Mouse (Mus musculus) CD8-positive naive resting alpha-beta T cell, adult 2 months (primary cell): ENCODE results near the gene Mcl1.
"Not testable (repeated sequence)": the region's sequence is repeated elsewhere in the genome, so short reads cannot be mapped to it uniquely, and the experiment has no call there.

Experiments
- DNase-seq, 2 experiments: peaks; one replicate each; pipeline ENCODE4 v3.0.0; 2022; ENCODE audit warnings: low read depth in 2 of 2, low spot score in 2 of 2

Mcl1 gene

GRCm38 (mm10) chr3:95658236-95658867 is at the start of gene Mcl1:
Gene Mcl1 (plus strand): TSS chr3:95658788.
- peak; percentile 76 to 80 for DNase-seq

- DNase-seq: no peak
These were observed 49.4 kb upstream of the Mcl1 start for GRCm38 (mm10) chr3:95609195-95609594.

DNA sequence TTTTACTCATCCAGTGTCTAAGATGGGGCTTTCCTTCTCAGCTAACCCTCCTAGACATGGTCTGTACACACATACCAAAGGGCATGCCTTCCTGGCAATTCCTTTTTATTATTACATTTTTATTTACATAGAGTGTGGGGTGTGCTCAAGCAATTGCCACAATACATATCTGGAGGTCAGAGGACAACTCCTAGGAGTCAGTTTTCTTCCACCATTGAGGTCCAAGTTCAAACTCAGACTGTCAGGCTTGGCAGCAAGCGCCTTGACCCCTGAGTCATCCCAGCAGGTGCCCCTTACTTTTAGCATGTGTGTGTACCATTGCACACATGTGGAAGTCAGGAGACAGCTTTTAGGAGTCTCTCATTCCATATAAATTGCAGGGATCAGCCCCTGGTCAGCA is 44.6 kb upstream of the Mcl1 start:
- DNase-seq: no peak

DNA sequence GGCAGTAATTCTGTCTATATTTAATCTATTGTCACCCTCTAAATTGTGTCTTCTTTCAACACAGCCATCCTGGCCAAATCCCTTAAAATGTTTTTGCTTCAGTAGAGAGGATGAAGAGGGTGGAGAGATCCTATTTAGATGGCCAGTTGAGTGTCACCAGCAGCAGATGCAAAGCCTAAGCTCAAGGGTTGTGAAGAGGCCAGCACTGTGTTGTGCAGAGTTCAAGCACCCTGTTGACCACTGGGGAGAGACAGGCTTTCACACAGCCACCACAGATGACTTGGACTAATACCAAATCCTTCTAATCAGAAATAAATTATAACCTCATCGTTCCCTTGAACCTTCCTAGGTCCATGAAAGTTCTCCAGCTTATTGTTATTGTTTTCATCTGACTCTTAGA is 40.1 kb upstream of the Mcl1 start:
- DNase-seq: no peak

GRCm38 (mm10) chr3:95621241-95621640 is 37.3 kb upstream of the Mcl1 start:
- no peak for DNase-seq

DNA sequence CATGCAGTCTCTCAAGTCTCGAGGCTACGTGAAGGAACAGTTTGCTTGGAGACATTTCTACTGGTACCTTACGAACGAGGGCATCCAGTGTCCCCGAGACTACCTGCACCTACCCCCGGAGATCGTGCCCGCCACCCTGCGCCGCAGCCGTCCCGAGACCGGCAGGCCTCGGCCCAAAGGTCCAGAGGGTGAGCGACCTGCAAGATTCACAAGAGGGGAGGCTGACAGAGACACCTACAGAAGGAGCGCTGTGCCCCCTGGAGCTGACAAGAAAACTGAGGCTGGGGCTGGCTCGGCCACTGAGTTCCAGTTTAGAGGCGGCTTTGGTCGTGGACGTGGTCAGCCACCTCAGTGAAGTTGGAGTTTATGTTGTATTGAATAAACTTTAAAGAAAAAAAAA is 36.2 kb upstream of the Mcl1 start:
- not testable (repeated sequence) for DNase-seq

- DNase-seq: no peak
These were observed 35.0 kb upstream of the Mcl1 start for GRCm38 (mm10) chr3:95623551-95623950.

- not testable (repeated sequence) for DNase-seq
These were observed 34.5 kb upstream of the Mcl1 start for GRCm38 (mm10) chr3:95623991-95624515.

- peak; percentile 94 to 97 for DNase-seq
These were observed 33.7 kb upstream of the Mcl1 start, which contains the start of gene Ensa for GRCm38 (mm10) chr3:95624628-95625503. Gene Ensa (plus strand): TSS chr3:95624993.

DNA sequence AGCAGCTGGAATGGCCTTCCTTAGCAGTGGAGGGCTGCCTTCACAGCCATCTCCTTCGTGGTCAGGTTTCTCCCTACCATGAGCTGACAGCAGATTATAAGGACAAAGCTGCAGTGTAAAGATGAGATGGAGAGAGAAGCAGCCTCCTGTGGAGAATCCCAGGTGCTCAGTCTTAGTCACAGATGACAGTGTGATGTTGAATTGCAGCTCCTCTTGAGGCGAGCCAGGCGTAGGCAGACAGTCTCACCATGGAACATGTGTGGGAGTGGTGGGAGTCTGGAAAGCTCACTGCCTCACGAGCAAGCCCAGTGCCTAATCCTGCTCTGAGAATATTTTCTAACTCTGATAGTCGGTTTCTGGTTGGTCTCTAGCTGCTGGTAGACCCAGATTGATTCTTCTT is 30.8 kb upstream of the Mcl1 start:
- DNase-seq: no peak

GRCm38 (mm10) chr3:95629755-95630154 is 28.8 kb upstream of the Mcl1 start:
- DNase-seq: no peak

DNA sequence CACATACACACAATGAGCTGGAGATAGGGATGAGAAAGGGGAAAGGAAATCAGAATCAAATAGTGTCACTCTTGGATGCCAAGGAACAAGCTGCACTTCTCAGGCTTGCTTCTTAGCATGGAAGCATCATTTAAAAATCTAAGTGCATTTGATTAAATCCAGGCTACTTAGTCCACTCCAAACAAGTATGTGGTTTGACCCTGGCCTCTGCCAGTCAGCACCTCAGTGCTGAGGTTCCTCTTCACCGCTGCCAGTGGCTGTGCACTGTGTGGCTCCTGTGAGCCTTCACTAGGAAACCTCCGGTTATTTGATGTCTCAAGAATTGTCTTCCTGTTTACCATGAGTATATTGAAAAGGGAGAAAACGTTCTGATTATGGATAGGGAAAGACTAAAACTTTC is 27.7 kb upstream of the Mcl1 start:
- DNase-seq: no peak

- no peak for DNase-seq
These were observed 27.3 kb upstream of the Mcl1 start for GRCm38 (mm10) chr3:95631304-95631703.

DNA sequence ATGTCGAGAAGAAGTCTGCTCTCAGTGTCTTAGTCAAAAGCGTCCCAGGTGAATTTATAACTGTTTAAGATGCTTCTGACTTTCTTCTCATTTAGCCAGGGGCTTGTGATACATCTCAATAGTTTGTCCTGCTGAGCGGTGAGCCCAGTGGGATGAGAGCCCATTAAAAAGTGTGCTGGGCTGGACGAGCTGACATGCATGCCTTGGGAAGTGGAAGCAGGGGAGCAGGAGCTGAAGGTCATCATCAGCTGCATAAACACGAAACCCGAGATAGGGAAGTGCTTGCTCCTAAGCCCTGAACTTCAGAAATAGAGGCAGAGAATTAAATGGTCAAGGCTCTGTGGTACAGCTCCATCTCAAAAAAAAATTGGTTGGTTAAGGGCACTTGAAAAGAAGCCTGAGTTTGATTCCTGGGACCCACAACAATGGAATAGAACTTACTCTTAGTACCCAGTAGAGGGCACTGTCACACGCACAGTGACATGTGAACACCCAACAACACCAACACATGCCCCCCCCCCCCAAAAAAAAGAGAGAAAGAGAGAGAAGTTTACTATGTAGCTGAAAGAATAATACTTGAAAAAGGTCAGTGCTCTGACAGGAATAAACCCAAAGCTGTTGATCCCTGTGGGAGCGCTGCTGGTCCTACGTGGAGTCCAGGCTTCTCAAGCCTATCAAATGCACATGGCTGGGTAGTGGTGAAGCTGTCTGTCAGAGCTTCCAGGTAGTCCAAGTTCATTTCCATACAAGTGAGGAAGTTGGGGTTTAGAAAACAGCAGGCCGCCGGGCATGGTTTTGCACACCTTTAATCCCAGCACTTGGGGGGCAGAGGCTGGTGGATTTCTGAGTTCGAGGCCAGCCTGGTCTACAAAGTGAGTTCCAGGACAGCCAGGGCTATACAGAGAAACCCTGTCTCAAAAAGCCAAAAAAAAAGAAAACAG is 25.7 kb upstream of the Mcl1 start:
- DNase-seq: no peak

GRCm38 (mm10) chr3:95635636-95636035 is 23.0 kb upstream of the Mcl1 start:
- DNase-seq: no peak

- DNase-seq: no peak
These were observed 22.5 kb upstream of the Mcl1 start for GRCm38 (mm10) chr3:95636072-95636471.

DNA sequence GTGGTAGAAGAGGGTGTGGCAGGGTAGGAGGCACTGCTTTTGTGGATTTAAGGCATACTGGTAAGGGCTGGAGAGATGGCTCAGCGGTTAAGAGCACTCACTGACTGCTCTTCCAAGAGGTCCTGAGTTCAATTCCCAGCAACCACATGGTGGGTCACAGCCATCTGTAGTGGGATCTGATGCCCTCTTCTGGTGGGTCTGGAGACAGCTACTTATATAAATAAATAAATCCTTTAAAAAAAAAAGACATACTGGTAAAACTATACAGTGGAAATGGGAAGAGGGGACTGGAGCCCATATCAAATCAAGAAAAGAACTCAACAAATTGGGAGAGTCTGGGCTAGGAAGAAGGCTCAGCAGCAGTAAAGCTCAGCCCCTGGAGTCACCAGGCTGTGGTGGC is 18.9 kb upstream of the Mcl1 start:
- no peak for DNase-seq

- DNase-seq: no peak
These were observed 15.5 kb upstream of the Mcl1 start for GRCm38 (mm10) chr3:95643097-95643496.

DNA sequence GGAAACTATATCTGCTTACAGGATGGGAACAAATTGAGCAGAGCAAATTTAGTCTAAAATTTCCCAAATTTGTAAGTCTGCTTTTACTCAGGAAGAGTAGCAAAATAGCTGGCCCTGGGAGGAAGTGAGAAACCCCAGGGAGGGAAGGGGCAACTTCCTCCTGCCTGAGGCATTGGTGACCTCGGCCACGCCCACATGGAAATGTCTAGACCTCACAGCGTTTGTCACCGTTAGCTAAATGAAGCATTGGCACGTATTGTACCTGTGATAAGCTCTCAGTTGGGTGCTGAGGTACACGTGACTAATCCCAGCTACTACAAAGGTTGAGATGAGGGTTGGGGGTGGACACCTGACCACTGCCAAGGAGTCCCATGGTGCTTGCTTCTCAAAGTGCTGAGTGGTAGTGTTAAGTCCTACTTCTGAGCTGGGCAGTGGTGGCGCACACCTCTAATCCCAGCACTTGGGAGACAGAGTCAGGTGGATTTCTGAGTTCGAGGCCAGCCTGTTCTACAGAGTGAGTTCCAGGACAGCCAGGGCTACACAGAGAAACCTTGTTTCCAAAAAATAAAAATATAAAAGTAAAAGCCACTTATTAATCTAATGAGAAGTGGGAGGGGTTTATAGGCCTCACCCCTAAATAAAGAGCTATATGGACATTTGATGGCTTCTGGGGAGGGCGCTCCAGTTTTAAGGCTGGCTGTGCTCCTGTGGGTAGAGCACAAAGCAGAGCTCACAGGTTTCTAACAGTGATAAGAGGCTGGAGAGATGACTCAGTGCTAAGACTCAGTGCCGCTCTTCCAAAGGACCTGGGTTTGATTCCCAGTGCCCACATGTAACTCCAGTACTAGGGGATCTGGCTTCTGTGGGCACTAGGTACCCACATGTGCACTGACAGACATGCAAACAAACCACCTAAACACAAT is 13.0 kb upstream of the Mcl1 start:
- DNase-seq: peak in 1 of 2 experiments; percentile 39

DNA sequence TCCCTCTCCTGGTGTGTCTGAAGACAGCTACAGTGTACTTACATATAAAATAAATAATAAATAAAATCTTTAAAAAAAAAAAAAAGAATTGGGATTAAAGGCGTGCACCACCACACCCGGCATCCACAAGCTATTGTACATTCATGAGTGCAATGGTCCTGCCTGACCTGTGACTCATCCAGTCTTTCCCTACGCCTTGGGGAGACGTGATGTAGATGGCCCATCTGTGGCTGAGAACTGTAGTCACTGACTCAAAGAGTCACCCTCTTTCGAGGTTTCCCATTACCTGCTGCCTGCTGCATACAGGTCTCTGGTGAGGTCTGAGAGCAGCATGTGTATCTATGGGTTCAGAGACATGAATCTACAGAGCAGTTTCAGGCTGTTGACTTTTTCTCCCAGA is 10.6 kb upstream of the Mcl1 start:
- DNase-seq: no peak
